Mouse (Mus musculus): ENCODE measurements around the gene Clcnka.
A peak's percentile ranks its signal among the peaks of the same experiment; 100 is the strongest.

Clcnka gene

GRCm38 (mm10) chr4:141379674-141380073 lies 18.9 kb downstream of the Clcnka start:
- no peak for DNase-seq (ENCODE audit: low read depth, low spot score)

DNA sequence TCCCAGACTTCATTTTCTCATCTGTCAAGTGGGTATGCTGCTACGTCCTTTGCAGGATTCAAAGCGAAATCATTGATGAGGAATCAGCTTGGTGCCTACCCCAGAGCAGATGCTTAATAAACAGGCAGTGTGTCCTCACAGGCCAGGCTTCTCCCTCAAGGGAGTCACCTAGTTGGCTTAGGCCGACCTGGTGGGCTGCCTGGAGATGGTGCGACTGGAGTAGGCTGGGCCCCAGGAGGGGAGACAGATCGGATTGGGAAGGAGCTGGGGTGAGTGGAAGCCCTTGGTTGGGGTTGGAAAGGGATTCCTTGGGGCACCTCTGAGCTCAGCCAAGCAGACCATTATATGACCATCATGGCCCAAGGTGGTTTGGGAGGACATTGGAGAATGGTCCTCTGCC lies 26.1 kb downstream of the Clcnka start:
- DNase-seq (ENCODE audit: low read depth, low spot score): no peak

GRCm38 (mm10) chr4:141367997-141368791 lies 30.3 kb downstream of the Clcnka start, which contains the start of gene Fam131c:
Fam131c (plus strand) TSS chr4:141368220.
- no peak for DNase-seq (ENCODE audit: low read depth, low spot score)

GRCm38 (mm10) chr4:141365876-141366275 lies 32.6 kb downstream of the Clcnka start:
- no peak for DNase-seq (ENCODE audit: low read depth, low spot score)

DNA sequence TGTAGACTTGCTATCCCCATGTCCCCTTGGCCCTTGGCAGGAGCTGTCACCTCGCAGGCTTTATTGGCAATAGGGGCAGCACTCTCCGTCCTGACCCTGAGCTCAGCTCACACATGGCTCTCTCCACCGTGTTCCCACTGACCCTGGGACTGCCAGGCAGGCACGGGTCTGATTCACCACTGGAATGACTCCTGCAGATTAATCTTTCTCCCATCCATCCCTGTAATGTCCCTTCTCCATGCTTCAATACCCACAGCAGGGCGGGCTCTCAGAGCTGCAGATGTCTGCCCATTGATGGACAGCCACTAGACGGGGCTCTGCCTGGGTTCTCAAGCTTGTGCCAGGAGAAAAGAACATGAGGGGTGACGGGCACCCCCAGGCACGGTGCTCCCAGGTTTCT lies 33.4 kb downstream of the Clcnka start:
- no peak for DNase-seq (ENCODE audit: low read depth, low spot score)

GRCm38 (mm10) chr4:141362937-141363548 lies 35.5 kb downstream of the Clcnka start:
- DNase-seq (ENCODE audit: low read depth, low spot score): peak; percentile 41

GRCm38 (mm10) chr4:141360846-141361245 lies 37.7 kb downstream of the Clcnka start:
- no peak for DNase-seq (ENCODE audit: low read depth, low spot score)

- DNase-seq (ENCODE audit: low read depth, low spot score): no peak
Measured at GRCm38 (mm10) chr4:141359222-141359621, 39.3 kb downstream of the Clcnka start.

DNA sequence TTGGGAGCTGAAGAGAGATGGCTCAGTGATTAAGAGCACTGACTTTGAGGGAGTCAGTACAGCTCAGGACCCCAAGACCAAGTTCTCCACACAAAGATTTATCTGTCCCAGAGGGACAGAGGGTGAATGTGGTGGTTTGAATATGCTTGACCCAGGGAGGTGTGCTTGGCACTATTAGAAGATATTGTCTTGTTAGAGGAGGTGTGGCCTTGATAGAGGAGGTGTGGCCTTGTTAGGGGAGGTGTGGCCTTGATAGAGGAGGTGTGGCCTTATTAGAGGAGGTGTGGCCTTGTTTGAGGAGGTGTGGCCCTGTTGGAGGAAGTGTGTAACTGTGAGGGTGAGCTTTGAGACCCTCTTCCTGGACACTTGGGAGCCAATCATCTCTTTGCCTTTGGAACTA lies 40.7 kb downstream of the Clcnka start:
- no peak for DNase-seq (ENCODE audit: low read depth, low spot score)

GRCm38 (mm10) chr4:141353868-141354267 lies 44.7 kb downstream of the Clcnka start:
- no peak for DNase-seq (ENCODE audit: low read depth, low spot score)

DNA sequence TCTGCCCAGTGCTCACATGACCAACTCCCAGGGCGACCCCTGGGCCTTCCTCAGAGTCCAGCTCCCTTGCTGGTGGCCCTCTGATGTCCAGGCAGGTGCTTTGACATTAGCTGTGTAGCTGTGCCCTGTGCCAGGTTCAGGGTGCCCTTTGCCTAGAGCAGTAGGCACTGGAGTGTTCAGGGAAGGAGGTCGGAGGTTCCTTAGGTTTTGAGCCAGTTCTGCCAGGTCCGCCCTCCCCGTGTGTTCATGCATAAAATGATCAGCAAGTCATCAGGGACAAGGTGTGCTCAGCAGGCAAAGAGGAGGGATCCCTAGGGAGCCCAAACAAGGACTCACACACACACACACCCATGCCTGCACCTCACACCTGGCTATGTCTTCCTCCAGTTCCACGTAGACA lies 45.5 kb downstream of the Clcnka start:
- no peak for DNase-seq (ENCODE audit: low read depth, low spot score)

- no peak for DNase-seq (ENCODE audit: low read depth, low spot score)
Measured at GRCm38 (mm10) chr4:141351972-141352371, 46.6 kb downstream of the Clcnka start.

DNA sequence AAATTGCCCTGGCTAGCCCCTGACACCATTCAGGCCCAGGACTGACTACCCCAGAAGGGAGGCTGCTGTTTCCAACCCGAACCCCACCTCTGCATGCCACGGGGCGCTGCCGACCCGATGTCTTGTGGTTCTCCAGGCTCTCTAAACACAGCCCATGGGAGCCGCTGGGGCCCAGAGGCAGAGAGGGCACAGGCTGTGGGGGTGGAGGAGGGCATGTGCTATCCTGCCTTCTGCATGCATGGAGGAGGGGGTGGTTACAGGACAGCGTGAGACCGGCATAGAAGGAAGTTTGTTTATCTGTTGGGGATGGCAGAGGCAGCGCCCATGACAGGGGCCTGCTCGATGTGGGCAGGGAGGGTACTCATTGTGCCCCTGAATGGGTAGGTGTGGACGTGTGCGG lies 48.5 kb downstream of the Clcnka start:
- DNase-seq (ENCODE audit: low read depth, low spot score): no peak

DNA sequence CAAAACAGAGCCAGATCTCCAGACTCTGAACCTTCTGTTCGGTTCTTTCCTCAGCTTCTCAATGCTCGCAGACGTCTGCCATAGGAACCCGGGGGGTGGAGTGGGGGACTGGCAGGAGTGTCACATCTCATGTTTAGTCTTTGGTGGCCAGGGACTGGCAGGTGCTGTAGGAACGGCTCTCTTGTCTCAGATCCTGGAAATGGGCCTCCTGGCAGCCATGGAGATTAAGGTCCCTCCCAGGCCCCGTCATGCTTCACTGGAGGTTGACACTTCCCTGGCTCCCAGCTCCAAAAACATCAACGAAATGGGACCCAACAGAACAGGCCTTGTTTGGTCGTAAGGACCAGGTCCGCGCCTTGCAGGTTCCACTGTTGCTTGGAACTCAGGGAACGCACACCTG lies 49.9 kb downstream of the Clcnka start:
- no peak for DNase-seq (ENCODE audit: low read depth, low spot score)

GRCm38 (mm10) chr4:141347365-141347797 lies 51.1 kb downstream of the Clcnka start:
- no peak for DNase-seq (ENCODE audit: low read depth, low spot score)

DNA sequence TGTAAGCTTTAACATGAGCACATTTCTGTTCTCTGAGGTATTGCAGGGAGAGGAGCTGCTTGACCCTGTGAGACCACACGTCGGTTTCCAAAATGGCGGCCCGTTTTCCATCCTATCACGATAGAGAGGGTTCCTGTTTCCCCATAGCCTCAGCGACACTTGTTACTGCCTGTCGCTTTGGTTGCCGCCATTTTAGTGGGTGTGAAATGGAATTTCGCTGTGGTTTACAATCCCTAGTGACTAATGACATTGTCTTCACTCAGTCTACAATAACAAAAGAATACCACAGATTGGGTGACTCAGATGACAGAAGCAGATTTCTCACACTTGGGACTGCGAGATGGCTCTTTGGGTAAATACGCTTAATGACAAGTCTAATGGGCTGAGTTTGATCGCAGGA lies 53.3 kb downstream of the Clcnka start:
- no peak for DNase-seq (ENCODE audit: low read depth, low spot score)

DNA sequence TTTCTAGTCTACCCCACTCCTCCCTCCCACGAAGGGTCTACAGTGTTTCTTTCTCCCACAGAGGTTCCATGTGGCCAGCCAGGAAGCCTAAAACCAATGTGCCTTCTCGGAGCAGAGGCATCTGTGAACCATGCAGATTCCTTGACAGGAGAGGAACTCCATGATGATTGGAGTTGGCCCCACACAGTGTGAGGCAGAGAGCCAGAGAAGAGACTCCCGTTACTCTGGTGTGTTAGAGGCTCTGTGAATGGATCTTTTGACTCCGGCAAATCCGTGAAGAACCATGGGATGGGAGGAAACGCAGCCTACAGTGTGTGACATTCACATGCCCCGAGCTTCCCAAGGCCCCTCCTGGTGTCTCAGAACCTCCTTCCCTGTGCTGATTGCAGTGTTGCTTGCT lies 55.0 kb downstream of the Clcnka start:
- no peak for DNase-seq (ENCODE audit: low read depth, low spot score)

GRCm38 (mm10) chr4:141341477-141341876 lies 57.0 kb downstream of the Clcnka start:
- no peak for DNase-seq (ENCODE audit: low read depth, low spot score)

- DNase-seq (ENCODE audit: low read depth, low spot score): no peak
Measured at GRCm38 (mm10) chr4:141338853-141339252, 59.7 kb downstream of the Clcnka start.

- DNase-seq (ENCODE audit: low read depth, low spot score): no peak
Measured at GRCm38 (mm10) chr4:141337986-141338385, 60.5 kb downstream of the Clcnka start.

DNA sequence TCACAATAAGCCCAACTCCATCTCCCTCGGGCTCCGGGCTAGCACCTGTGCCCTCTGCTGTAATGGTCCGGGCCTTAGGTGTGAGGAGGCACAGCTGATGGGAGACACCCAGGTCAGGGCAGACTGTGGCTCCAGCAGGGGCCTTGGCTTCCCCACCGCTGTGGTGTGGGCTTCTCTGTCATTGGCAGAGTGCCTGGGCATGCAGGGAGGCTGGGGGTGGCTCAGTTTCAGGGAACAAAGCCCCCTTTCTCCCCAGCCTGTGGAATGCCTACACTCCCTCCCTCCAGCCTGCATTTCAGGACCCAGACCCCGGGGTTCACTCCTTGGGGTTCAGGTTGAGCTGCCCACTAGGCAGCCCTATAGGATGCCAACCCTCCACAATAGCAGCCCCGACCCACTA lies 62.3 kb downstream of the Clcnka start:
- no peak for DNase-seq (ENCODE audit: low read depth, low spot score)

- no peak for DNase-seq (ENCODE audit: low read depth, low spot score)
Measured at GRCm38 (mm10) chr4:141335263-141335796, 63.2 kb downstream of the Clcnka start.

- DNase-seq (ENCODE audit: low read depth, low spot score): no peak
Measured at GRCm38 (mm10) chr4:141334695-141335094, 63.8 kb downstream of the Clcnka start.
